Mouse (Mus musculus) hindbrain, embryonic 11.5 days (tissue): ENCODE measurements around the gene Samsn1. TPM values are rescaled to one million over a fixed set of nuclear protein-coding genes. Genes with fewer than 3 reads are reported as not detected.

ENCODE experiments used
- ATAC-seq: fragments of 200-750 bp; cut with Nextera tagmentation; 2 replicates; pipeline ENCODE4 v1.8.0; 2017; ENCODE audit warnings: mild to moderate bottlenecking, moderate TSS enrichment, moderate library complexity; ENCODE audit not compliant: low FRiP score
- DNase-seq: peaks from one replicate; pipeline ENCODE4 v3.0.0-alpha.2; 2015; ENCODE audit warnings: low spot score
- H3K27ac ChIP-seq: fragments of 300-500 bp; sonication (generic); 2 replicates; pipeline ENCODE4 v1.5.1; 2014; ENCODE audit warnings: mild to moderate bottlenecking, low read depth, low read length
- H3K27me3 ChIP-seq: fragments of 300-500 bp; sonication (generic); 2 replicates; pipeline ENCODE4 v1.6.1; 2014; ENCODE audit warnings: mild to moderate bottlenecking, low read length, moderate library complexity, mixed read lengths; ENCODE audit not compliant: control insufficient read depth, insufficient read depth
- H3K36me3 ChIP-seq: fragments of 300-500 bp; sonication (generic); 2 replicates; pipeline ENCODE4 v1.6.1; 2014; ENCODE audit warnings: mild to moderate bottlenecking, low read length, moderate library complexity, mixed read lengths; ENCODE audit not compliant: control insufficient read depth, insufficient read depth
- H3K4me1 ChIP-seq: fragments of 300-500 bp; sonication (generic); replicated peaks from 2 replicates; pipeline ENCODE4 v1.6.1; 2014; ENCODE audit warnings: low read length, mixed read lengths; ENCODE audit not compliant: control insufficient read depth, insufficient read depth
- H3K4me2 ChIP-seq: fragments of 300-500 bp; sonication (generic); replicated peaks from 2 replicates; pipeline ENCODE4 v1.6.1; 2014; ENCODE audit warnings: mild to moderate bottlenecking, low read depth, low read length
- H3K4me3 ChIP-seq: fragments of 300-500 bp; sonication (generic); 2 replicates; pipeline ENCODE4 v1.5.1; 2014; ENCODE audit warnings: low read depth, low read length
- H3K9ac ChIP-seq: fragments of 300-500 bp; sonication (generic); 2 replicates; pipeline ENCODE4 v1.6.1; 2014; ENCODE audit warnings: low read depth, low read length
- H3K9me3 ChIP-seq: fragments of 300-500 bp; sonication (generic); 2 replicates; pipeline ENCODE4 v1.6.1; 2016; ENCODE audit warnings: low read length; ENCODE audit not compliant: control insufficient read depth
- WGBS: fragments of 180-500 bp; shearing (Covaris S2); extraction: QIAGEN DNeasy Blood & Tissue Kit; methylation state at CpG from one replicate; pipeline ENCODE4 v1.1.7; 2014; 5-methylcytosine and 5-hydroxymethylcytosine counted together
- polyA plus RNA-seq: library from polyadenylated mRNA; unstranded; fragments of >200 nt; fragmentation: Nextera tagmentation; extraction: Ambion mirVana; gene quantifications from 2 replicates; pipeline ENCODE4 v1.2.1, GENCODE M21; 2014

Gene Samsn1
- polyA plus RNA-seq, result 1.9 TPM in 2 replicates

GRCm38 (mm10) chr16:76022181-76022580 lies at the start of gene Samsn1:
TSS of gene Samsn1 (minus strand) at chr16:76022281.
- H3K9me3 ChIP-seq, result no peaks in the 10 kb centered on the region
- H3K4me2 ChIP-seq, result no peak within 1 kb of the TSS
- H3K27me3 ChIP-seq, result no peaks in the 10 kb centered on the region
- H3K4me3 ChIP-seq, result no peak within 1 kb of the TSS
- H3K27ac ChIP-seq, result no peak within 1 kb of the TSS
- ATAC-seq (no peak), DNase-seq (no peak)
- H3K9ac ChIP-seq, result no peak within 1 kb of the TSS
- 88% methylated on average over 7 of the region's 7 CpGs for WGBS
- H3K36me3 ChIP-seq, result no peaks in the 10 kb centered on the region
- no peaks in the 10 kb centered on the region for H3K4me1 ChIP-seq

GRCm38 (mm10) chr16:76066082-76066635 lies 44.1 kb upstream of the Samsn1 start:
- H3K4me3 ChIP-seq, result no peak overlapping the region
- no peak for DNase-seq
- H3K9me3 ChIP-seq, result no peaks in the 10 kb centered on the region
- ATAC-seq, result no peak
- H3K27me3 ChIP-seq, result no peaks in the 10 kb centered on the region
- H3K27ac ChIP-seq, result no peak overlapping the region
- no peaks in the 10 kb centered on the region for H3K36me3 ChIP-seq
- no peak overlapping the region for H3K9ac ChIP-seq
- WGBS, result 95% methylated on average over 14 of the region's 14 CpGs
- no peaks in the 10 kb centered on the region for H3K4me1 ChIP-seq
- H3K4me2 ChIP-seq, result no peak overlapping the region

- H3K36me3 ChIP-seq, result no peaks in the 10 kb centered on the region
- H3K4me1 ChIP-seq, result no peaks in the 10 kb centered on the region
- H3K27ac ChIP-seq, result no peak overlapping the region
- H3K9me3 ChIP-seq, result no peaks in the 10 kb centered on the region
- no peak overlapping the region for H3K4me2 ChIP-seq
- no peak overlapping the region for H3K9ac ChIP-seq
- no peaks in the 10 kb centered on the region for H3K27me3 ChIP-seq
- no peak overlapping the region for H3K4me3 ChIP-seq
- WGBS, result 95% methylated on average over 7 of the region's 7 CpGs
- DNase-seq (no peak), ATAC-seq (no peak)
Measured at GRCm38 (mm10) chr16:76054976-76055375, 32.9 kb upstream of the Samsn1 start.

GRCm38 (mm10) chr16:76054079-76054478 lies 32.0 kb upstream of the Samsn1 start:
- Histone ChIP-seq H3K4me2 (no peak overlapping the region), H3K27me3 (no peaks in the 10 kb centered on the region), H3K36me3 (no peaks in the 10 kb centered on the region), H3K4me3 (no peak overlapping the region), H3K4me1 (no peaks in the 10 kb centered on the region), H3K9me3 (no peaks in the 10 kb centered on the region), H3K27ac (no peak overlapping the region), H3K9ac (no peak overlapping the region)
- WGBS, result 81% methylated on average over 4 of the region's 4 CpGs
- no peak for DNase-seq
- no peak for ATAC-seq

GRCm38 (mm10) chr16:76053537-76053936 lies 31.5 kb upstream of the Samsn1 start:
- Histone ChIP-seq H3K27me3 (no peaks in the 10 kb centered on the region), H3K9ac (no peak overlapping the region), H3K4me3 (no peak overlapping the region), H3K9me3 (no peaks in the 10 kb centered on the region), H3K4me2 (no peak overlapping the region), H3K36me3 (no peaks in the 10 kb centered on the region), H3K27ac (no peak overlapping the region), H3K4me1 (no peaks in the 10 kb centered on the region)
- DNase-seq (no peak), ATAC-seq (no peak)
- WGBS, result 91% methylated on average over 8 of the region's 8 CpGs

- Histone ChIP-seq H3K9me3 (no peaks in the 10 kb centered on the region), H3K27ac (no peak overlapping the region), H3K4me3 (no peak overlapping the region), H3K4me2 (no peak overlapping the region), H3K36me3 (no peaks in the 10 kb centered on the region), H3K9ac (no peak overlapping the region), H3K4me1 (no peaks in the 10 kb centered on the region), H3K27me3 (no peaks in the 10 kb centered on the region)
- DNase-seq (no peak), ATAC-seq (no peak)
- 72% methylated on average over 3 of the region's 3 CpGs for WGBS
Measured at GRCm38 (mm10) chr16:76047066-76047465, 25.0 kb upstream of the Samsn1 start.

GRCm38 (mm10) chr16:76040319-76040945 lies 18.4 kb upstream of the Samsn1 start:
- Histone ChIP-seq H3K27me3 (no peaks in the 10 kb centered on the region), H3K4me1 (no peaks in the 10 kb centered on the region), H3K9me3 (no peaks in the 10 kb centered on the region), H3K9ac (no peak overlapping the region), H3K36me3 (no peaks in the 10 kb centered on the region), H3K4me2 (no peak overlapping the region), H3K4me3 (no peak overlapping the region), H3K27ac (no peak overlapping the region)
- no peak for ATAC-seq
- WGBS, result 82% methylated on average over 6 of the region's 6 CpGs
- DNase-seq, result no peak

GRCm38 (mm10) chr16:76019164-76019563 lies 2.9 kb downstream of the Samsn1 start:
- H3K27ac ChIP-seq, result no peak overlapping the region
- ATAC-seq, result no peak
- H3K4me2 ChIP-seq, result no peak overlapping the region
- H3K4me1 ChIP-seq, result no peaks in the 10 kb centered on the region
- H3K9me3 ChIP-seq, result no peaks in the 10 kb centered on the region
- H3K36me3 ChIP-seq, result no peaks in the 10 kb centered on the region
- H3K27me3 ChIP-seq, result no peaks in the 10 kb centered on the region
- DNase-seq, result no peak
- WGBS, result 38% methylated on average over 1 of the region's 1 CpGs
- H3K9ac ChIP-seq, result no peak overlapping the region
- no peak overlapping the region for H3K4me3 ChIP-seq

- 94% methylated on average over 9 of the region's 9 CpGs for WGBS
- H3K4me1 ChIP-seq, result no peaks in the 10 kb centered on the region
- no peaks in the 10 kb centered on the region for H3K36me3 ChIP-seq
- H3K9me3 ChIP-seq, result no peaks in the 10 kb centered on the region
- H3K27ac ChIP-seq, result no peak overlapping the region
- no peaks in the 10 kb centered on the region for H3K27me3 ChIP-seq
- H3K4me2 ChIP-seq, result no peak overlapping the region
- H3K9ac ChIP-seq, result no peak overlapping the region
- H3K4me3 ChIP-seq, result no peak overlapping the region
- DNase-seq, result no peak
- ATAC-seq, result no peak
Measured at GRCm38 (mm10) chr16:76003812-76004389, 18.2 kb downstream of the Samsn1 start.
